Mouse (Mus musculus): Measurements from ENCODE around the gene Prr12.

GRCm38 (mm10) chr7:45073949-45074348 is 21.3 kb upstream of the Prr12 start:
- TF ChIP-seq CTCF (IDR thresholded peaks at IDR 0.05; ENCODE audit: low read depth) (no peak), EP300 (IDR thresholded peaks at IDR 0.05; ENCODE audit: low read depth) (no peak)

All from liver, postnatal 0 days (tissue).